Mouse (Mus musculus) myocyte (in vitro differentiated cells): ENCODE measurements around the gene E130208F15Rik.
A peak's percentile ranks its signal among the peaks of the same experiment; 100 is the strongest.

Experiments
- CEBPB ChIP-seq: IDR thresholded peaks from 2 replicates; pipeline ENCODE4 v1.6.1; 2011; ENCODE audit warnings: mild to moderate bottlenecking, moderate library complexity; ENCODE audit not compliant: poor library complexity, insufficient read depth, severe bottlenecking
- E2F4 ChIP-seq: IDR thresholded peaks from one replicate; pipeline ENCODE4 v1.6.1; 2011; ENCODE audit warnings: mild to moderate bottlenecking, control low read depth, moderate library complexity; ENCODE audit not compliant: insufficient read depth
- MAX ChIP-seq: IDR thresholded peaks from one replicate; pipeline ENCODE4 v1.6.1; 2011; ENCODE audit warnings: low read depth, mild to moderate bottlenecking, control low read depth
- MYOD1 ChIP-seq, 3 experiments: IDR thresholded peaks; one replicate each; pipeline ENCODE4 v1.6.1; 2011; ENCODE audit warnings: control low read depth in 2 of 3, low read depth in 2 of 3, mild to moderate bottlenecking in 2 of 3, moderate library complexity in 1 of 3; ENCODE audit not compliant: insufficient read length in 2 of 3, control insufficient read depth in 1 of 3
- MYOG ChIP-seq, 3 experiments: IDR thresholded peaks; one replicate each; pipeline ENCODE4 v1.6.1; 2011; ENCODE audit warnings: control low read depth in 2 of 3, low read depth in 2 of 3, mild to moderate bottlenecking in 2 of 3; ENCODE audit not compliant: insufficient read length in 2 of 3, control insufficient read depth in 1 of 3, insufficient read depth in 1 of 3
- POLR2A ChIP-seq: IDR thresholded peaks from one replicate; pipeline ENCODE4 v1.6.1; 2011; ENCODE audit warnings: low read depth, mild to moderate bottlenecking, control low read depth, moderate library complexity; ENCODE audit not compliant: insufficient read length
- POLR2AphosphoS2 ChIP-seq: IDR thresholded peaks from one replicate; pipeline ENCODE4 v1.6.1; 2011; ENCODE audit warnings: low read depth, control low read depth; ENCODE audit not compliant: insufficient read length
- REST ChIP-seq: IDR thresholded peaks from one replicate; pipeline ENCODE4 v1.6.1; 2011; ENCODE audit warnings: mild to moderate bottlenecking, control low read depth, moderate library complexity; ENCODE audit not compliant: insufficient read depth, insufficient read length
- SRF ChIP-seq: IDR thresholded peaks from one replicate; pipeline ENCODE4 v1.6.1; 2011; ENCODE audit warnings: low read depth; ENCODE audit not compliant: control insufficient read depth, insufficient read length
- TCF12 ChIP-seq: IDR thresholded peaks from one replicate; pipeline ENCODE4 v1.6.1; 2011; ENCODE audit warnings: mild to moderate bottlenecking, control low read depth; ENCODE audit not compliant: poor library complexity, insufficient read depth, severe bottlenecking
- TCF3 ChIP-seq: IDR thresholded peaks from one replicate; pipeline ENCODE4 v1.6.1; 2011; ENCODE audit warnings: low read depth, control low read depth; ENCODE audit not compliant: insufficient read length
- USF1 ChIP-seq: IDR thresholded peaks from one replicate; pipeline ENCODE4 v1.6.1; 2011; ENCODE audit warnings: low read depth, mild to moderate bottlenecking, control low read depth, moderate library complexity

GRCm38 (mm10) chr7:30308076-30309005, 13.2 kb upstream of the E130208F15Rik start, which contains the start of gene Alkbh6:
- TF ChIP-seq USF1 (no peak), POLR2AphosphoS2 (peak; percentile 95), POLR2A (peak; percentile 95), MYOD1 (IDR thresholded peaks at IDR 0.05; ENCODE audit: control insufficient read depth in 1 of 3, insufficient read length in 2 of 3, low read depth in 2 of 3) (no peak), REST (no peak), MAX (no peak), SRF (no peak), TCF12 (no peak), MYOG (IDR thresholded peaks at IDR 0.05; ENCODE audit: control insufficient read depth in 1 of 3, insufficient read depth in 1 of 3, insufficient read length in 2 of 3, low read depth in 2 of 3) (no peak), E2F4 (no peak), TCF3 (no peak), CEBPB (no peak)
